Mouse (Mus musculus) lung, postnatal 0 days (tissue): ENCODE results near the gene Gsg1l. TPM values are rescaled to one million over a fixed set of nuclear protein-coding genes. Genes with fewer than 3 reads are reported as not detected.

ENCODE experiments used
- ATAC-seq: fragments of 200-750 bp; cut with Nextera tagmentation; 2 replicates; pipeline ENCODE4 v1.8.0; 2017; ENCODE audit warnings: moderate library complexity
- DNase-seq: peaks from one replicate; pipeline ENCODE4 v3.0.0-alpha.2; 2016; ENCODE audit warnings: low spot score
- H3K27ac ChIP-seq: fragments of 300-500 bp; sonication (generic); 2 replicates; pipeline ENCODE4 v1.5.1; 2014; ENCODE audit warnings: antibody characterized with exemption, mild to moderate bottlenecking, low read length, mixed read lengths
- H3K27me3 ChIP-seq: fragments of 300-500 bp; sonication (generic); replicated peaks from 2 replicates; pipeline ENCODE4 v1.6.1; 2014; ENCODE audit warnings: low read length, mixed read lengths; ENCODE audit not compliant: insufficient read depth
- H3K36me3 ChIP-seq: fragments of 300-500 bp; sonication (generic); 2 replicates; pipeline ENCODE4 v1.6.1; 2014; ENCODE audit warnings: low read length, mixed read lengths; ENCODE audit not compliant: insufficient read depth
- H3K4me1 ChIP-seq: fragments of 300-500 bp; sonication (generic); 2 replicates; pipeline ENCODE4 v1.6.1; 2014; ENCODE audit warnings: antibody characterized with exemption, low read depth, low read length, mixed read lengths; ENCODE audit not compliant: insufficient read depth
- H3K4me2 ChIP-seq: fragments of 300-500 bp; sonication (generic); replicated peaks from 2 replicates; pipeline ENCODE4 v1.6.1; 2014; ENCODE audit warnings: low read depth, mild to moderate bottlenecking, low read length, moderate library complexity, mixed read lengths
- H3K4me3 ChIP-seq: fragments of 300-500 bp; sonication (generic); 2 replicates; pipeline ENCODE4 v1.5.1; 2014; ENCODE audit warnings: low read depth, low read length
- H3K9ac ChIP-seq: fragments of 300-500 bp; sonication (generic); replicated peaks from 2 replicates; pipeline ENCODE4 v1.6.1; 2014; ENCODE audit warnings: low read depth, mild to moderate bottlenecking
- H3K9me3 ChIP-seq: fragments of 300-500 bp; sonication (generic); 2 replicates; pipeline ENCODE4 v1.6.1; 2016; ENCODE audit warnings: low read length, mixed read lengths
- CTCF ChIP-seq: IDR thresholded peaks from 2 replicates; pipeline ENCODE4 v1.5.1; 2016; ENCODE audit warnings: antibody characterized with exemption, mild to moderate bottlenecking
- EP300 ChIP-seq: IDR thresholded peaks from 2 replicates; pipeline ENCODE4 v1.6.1; 2016; ENCODE audit warnings: antibody characterized with exemption, mild to moderate bottlenecking, control low read depth
- WGBS: fragments of 180-500 bp; shearing (Covaris S2); extraction: QIAGEN DNeasy Blood & Tissue Kit; methylation state at CpG from one replicate; pipeline ENCODE4 v1.1.7; 2014; 5-methylcytosine and 5-hydroxymethylcytosine counted together
- polyA plus RNA-seq: library from polyadenylated mRNA; unstranded; fragments of >200 nt; fragmentation: Nextera tagmentation; extraction: Ambion mirVana; gene quantifications from 2 replicates; pipeline ENCODE4 v1.2.1, GENCODE M21; 2015

Gsg1l gene
- 0.66 and 0.68 TPM in 2 replicates for polyA plus RNA-seq

- peak within 1 kb of the TSS; percentile 45 for H3K4me3 ChIP-seq
- H3K9me3 ChIP-seq = no peaks in the 10 kb centered on the region
- no peak within 1 kb of the TSS for H3K9ac ChIP-seq
- WGBS = 1% methylated on average over 17 of the region's 49 CpGs
- DNase-seq = no peak
- TF ChIP-seq EP300 (no peak), CTCF (peak; percentile 18)
- no peak within 1 kb of the TSS for H3K27ac ChIP-seq
- peak; percentile 3; the same call in 1 of the 2 replicates for ATAC-seq
- H3K4me2 ChIP-seq = peak within 1 kb of the TSS; percentile 87
- H3K27me3 ChIP-seq = peaks cover 27% of the 10 kb centered on the region
- peaks cover 7% of the 10 kb centered on the region for H3K4me1 ChIP-seq
- no peaks in the 10 kb centered on the region for H3K36me3 ChIP-seq
Measured at GRCm38 (mm10) chr7:126082286-126082741, at the start of gene Gsg1l. TSS of gene Gsg1l (minus strand) at chr7:126082411.

- no peak for DNase-seq
- Histone ChIP-seq H3K4me3 (no peak overlapping the region), H3K4me2 (no peak overlapping the region), H3K27ac (no peak overlapping the region), H3K9me3 (no peaks in the 10 kb centered on the region), H3K9ac (no peak overlapping the region), H3K27me3 (no peaks in the 10 kb centered on the region), H3K36me3 (peaks cover 13% of the 10 kb centered on the region; the same call in 1 of the 2 replicates), H3K4me1 (no peaks in the 10 kb centered on the region)
- no peak for ATAC-seq
- WGBS = 92% methylated on average over 2 of the region's 2 CpGs
- no peak for TF ChIP-seq CTCF
- TF ChIP-seq EP300 = no peak
Measured at GRCm38 (mm10) chr7:126127673-126128072, 45.5 kb upstream of the Gsg1l start.

- Histone ChIP-seq H3K9me3 (no peaks in the 10 kb centered on the region), H3K27ac (no peak overlapping the region), H3K4me1 (no peaks in the 10 kb centered on the region), H3K36me3 (peaks cover 13% of the 10 kb centered on the region; the same call in 1 of the 2 replicates), H3K27me3 (no peaks in the 10 kb centered on the region), H3K4me2 (no peak overlapping the region), H3K9ac (no peak overlapping the region), H3K4me3 (no peak overlapping the region)
- WGBS = 54% methylated on average over 3 of the region's 3 CpGs
- DNase-seq = no peak
- no peak for ATAC-seq
- TF ChIP-seq CTCF = no peak
- no peak for TF ChIP-seq EP300
Measured at GRCm38 (mm10) chr7:126126502-126126901, 44.3 kb upstream of the Gsg1l start.

- 0 out of 2 replicates have a peak overlapping the region, but pooled peaks have one; percentile 14 for H3K27ac ChIP-seq
- DNase-seq = peak; percentile 67
Measured at GRCm38 (mm10) chr7:126121533-126121932, 39.3 kb upstream of the Gsg1l start.

GRCm38 (mm10) chr7:126119819-126120218, 37.6 kb upstream of the Gsg1l start:
- H3K36me3 ChIP-seq = peaks cover 32% of the 10 kb centered on the region; the same call in 1 of the 2 replicates
- no peak for ATAC-seq
- no peak overlapping the region for H3K27ac ChIP-seq
- no peaks in the 10 kb centered on the region for H3K9me3 ChIP-seq
- H3K9ac ChIP-seq = no peak overlapping the region
- H3K4me2 ChIP-seq = no peak overlapping the region
- H3K27me3 ChIP-seq = no peaks in the 10 kb centered on the region
- DNase-seq = no peak
- H3K4me1 ChIP-seq = no peaks in the 10 kb centered on the region
- no peak overlapping the region for H3K4me3 ChIP-seq
- WGBS = 89% methylated on average over 6 of the region's 6 CpGs
- TF ChIP-seq CTCF (no peak), EP300 (no peak)

More at GRCm38 (mm10) chr7:126121533-126121932, 39.3 kb upstream of the Gsg1l start:
- H3K27me3 ChIP-seq = no peaks in the 10 kb centered on the region
- H3K4me2 ChIP-seq = no peak overlapping the region
- peaks cover 20% of the 10 kb centered on the region; the same call in 1 of the 2 replicates for H3K36me3 ChIP-seq
- H3K9ac ChIP-seq = no peak overlapping the region
- peak; percentile 80 for ATAC-seq
- TF ChIP-seq EP300 = no peak
- no peak for TF ChIP-seq CTCF
- H3K4me3 ChIP-seq = no peak overlapping the region
- H3K9me3 ChIP-seq = no peaks in the 10 kb centered on the region
- WGBS = 60% methylated on average over 4 of the region's 4 CpGs
- H3K4me1 ChIP-seq = no peaks in the 10 kb centered on the region

GRCm38 (mm10) chr7:126113263-126113662, 31.1 kb upstream of the Gsg1l start:
- ATAC-seq = no peak
- Histone ChIP-seq H3K9me3 (no peaks in the 10 kb centered on the region), H3K4me2 (no peak overlapping the region), H3K9ac (no peak overlapping the region), H3K27me3 (no peaks in the 10 kb centered on the region), H3K4me3 (no peak overlapping the region), H3K27ac (no peak overlapping the region), H3K4me1 (no peaks in the 10 kb centered on the region), H3K36me3 (peaks cover 48% of the 10 kb centered on the region)
- TF ChIP-seq CTCF (no peak), EP300 (no peak)
- DNase-seq = no peak
- WGBS = 62% methylated on average over 4 of the region's 4 CpGs
